Mouse (Mus musculus) forebrain, embryonic 12.5 days (tissue): Measurements from ENCODE around the gene Fgf13. TPM values are rescaled to one million over a fixed set of nuclear protein-coding genes. Genes with fewer than 3 reads are reported as not detected.

Experiments
- ATAC-seq: fragments of 200-750 bp; cut with Nextera tagmentation; 2 replicates; pipeline ENCODE4 v1.8.0; 2017; ENCODE audit warnings: moderate TSS enrichment; ENCODE audit not compliant: low FRiP score
- H3K27ac ChIP-seq: fragments of 300-500 bp; sonication (generic); 2 replicates; pipeline ENCODE4 v1.5.1; 2016; ENCODE audit warnings: mild to moderate bottlenecking
- H3K27me3 ChIP-seq: fragments of 300-500 bp; sonication (generic); 2 replicates; pipeline ENCODE4 v1.6.1; 2016; ENCODE audit warnings: mild to moderate bottlenecking
- H3K36me3 ChIP-seq: fragments of 300-500 bp; sonication (generic); replicated peaks from 2 replicates; pipeline ENCODE4 v1.6.1; 2016; ENCODE audit warnings: mild to moderate bottlenecking
- H3K4me1 ChIP-seq: fragments of 300-500 bp; sonication (generic); 2 replicates; pipeline ENCODE4 v1.6.1; 2016
- H3K4me2 ChIP-seq: fragments of 300-500 bp; sonication (generic); 2 replicates; pipeline ENCODE4 v1.6.1; 2016; ENCODE audit warnings: mild to moderate bottlenecking, moderate library complexity
- H3K4me3 ChIP-seq: fragments of 300-500 bp; sonication (generic); replicated peaks from 2 replicates; pipeline ENCODE4 v1.5.1; 2016; ENCODE audit warnings: mild to moderate bottlenecking
- H3K9ac ChIP-seq: fragments of 300-500 bp; sonication (generic); 2 replicates; pipeline ENCODE4 v1.6.1; 2016; ENCODE audit warnings: mild to moderate bottlenecking
- H3K9me3 ChIP-seq: fragments of 300-500 bp; sonication (generic); 2 replicates; pipeline ENCODE4 v1.6.1; 2016
- WGBS: fragments of 180-500 bp; shearing (Covaris S2); methylation state at CpG from one replicate; pipeline ENCODE4 v1.1.7; 2016; 5-methylcytosine and 5-hydroxymethylcytosine counted together
- polyA plus RNA-seq: library from polyadenylated mRNA; unstranded; fragments of >200 nt; fragmentation: Nextera tagmentation; extraction: Ambion mirVana; gene quantifications from 2 replicates; pipeline ENCODE4 v1.2.1, GENCODE M21; 2016

Gene Fgf13
- 55.0 and 63.6 TPM in 2 replicates for polyA plus RNA-seq

DNA sequence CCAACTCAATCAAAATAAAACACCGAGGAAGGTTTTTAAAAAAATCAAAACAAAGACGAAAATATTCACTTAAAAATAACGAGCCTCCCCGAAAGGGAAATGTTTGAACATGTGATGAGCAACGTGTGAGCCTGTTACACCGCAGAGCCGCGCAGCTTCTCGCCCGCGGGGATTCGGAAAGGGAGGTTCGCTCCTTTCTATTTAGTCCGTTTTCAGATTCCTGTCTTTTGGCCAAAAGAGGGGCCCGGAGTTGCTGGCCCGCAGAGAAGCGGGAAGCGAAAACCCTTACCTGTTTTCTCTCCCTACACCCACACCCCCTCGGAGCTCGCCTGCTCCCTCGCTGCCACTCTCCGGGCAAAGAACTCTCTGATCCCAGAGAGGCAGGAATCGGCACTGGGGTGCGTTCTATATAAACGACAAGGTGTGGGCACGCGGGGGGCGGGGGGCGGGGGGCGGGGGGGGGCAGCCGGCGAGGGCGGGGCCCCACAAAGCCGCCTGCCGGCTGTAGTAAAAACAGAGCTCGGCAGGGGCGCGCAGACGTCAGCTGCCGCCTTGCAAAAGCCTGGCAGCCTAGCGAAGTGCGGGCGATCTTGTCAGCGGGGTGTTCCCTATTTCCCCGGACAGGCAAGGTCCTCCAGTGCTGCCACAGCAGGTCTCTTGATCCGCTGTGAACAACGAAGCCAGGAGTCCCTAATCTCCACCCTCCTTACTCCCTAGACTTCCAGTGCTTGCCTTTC lies at the start of gene Fgf13:
Fgf13 (minus strand) TSS at position 377 of the 737 bp plus-strand sequence.
- peak within 1 kb of the TSS; percentile 60 for H3K4me2 ChIP-seq
- H3K4me1 ChIP-seq = no peaks in the 10 kb centered on the region
- H3K27ac ChIP-seq = peak within 1 kb of the TSS; percentile 73
- H3K9ac ChIP-seq = peak within 1 kb of the TSS; percentile 67
- peak; percentile 62 for ATAC-seq
- 19% methylated on average over 43 of the region's 47 CpGs for WGBS
- peak within 1 kb of the TSS; percentile 54 for H3K4me3 ChIP-seq
- H3K9me3 ChIP-seq = no peaks in the 10 kb centered on the region
- 0 out of 2 replicates have a peak, but pooled peaks cover 8% of the 10 kb centered on the region for H3K27me3 ChIP-seq
- H3K36me3 ChIP-seq = no peaks in the 10 kb centered on the region

DNA sequence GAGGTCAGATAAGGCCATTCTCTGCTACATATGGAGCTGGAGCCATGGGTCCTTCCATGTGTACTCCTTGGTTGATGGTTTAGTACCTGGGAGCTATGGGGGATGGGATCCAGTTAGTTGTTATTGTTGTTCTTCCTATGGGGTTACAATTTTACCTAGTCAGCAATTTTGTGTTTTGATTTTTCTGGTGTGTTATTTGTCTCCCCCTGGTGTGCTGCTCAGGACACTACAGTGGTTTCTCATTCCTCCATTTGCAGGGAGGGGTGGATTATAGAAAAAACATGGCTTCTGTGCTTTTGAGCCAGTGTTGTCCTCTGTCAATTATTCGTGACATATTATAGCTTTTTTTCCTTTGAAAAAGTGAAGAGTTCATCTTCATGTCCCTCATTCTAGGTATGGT lies 38.7 kb upstream of the Fgf13 start:
- WGBS = 60% methylated on average over 1 of the region's 1 CpGs
- Histone ChIP-seq H3K4me2 (no peak overlapping the region), H3K27ac (no peak overlapping the region), H3K36me3 (no peaks in the 10 kb centered on the region), H3K4me3 (no peak overlapping the region), H3K9ac (no peak overlapping the region), H3K27me3 (no peaks in the 10 kb centered on the region), H3K9me3 (no peaks in the 10 kb centered on the region), H3K4me1 (no peaks in the 10 kb centered on the region)
- no peak for ATAC-seq

DNA sequence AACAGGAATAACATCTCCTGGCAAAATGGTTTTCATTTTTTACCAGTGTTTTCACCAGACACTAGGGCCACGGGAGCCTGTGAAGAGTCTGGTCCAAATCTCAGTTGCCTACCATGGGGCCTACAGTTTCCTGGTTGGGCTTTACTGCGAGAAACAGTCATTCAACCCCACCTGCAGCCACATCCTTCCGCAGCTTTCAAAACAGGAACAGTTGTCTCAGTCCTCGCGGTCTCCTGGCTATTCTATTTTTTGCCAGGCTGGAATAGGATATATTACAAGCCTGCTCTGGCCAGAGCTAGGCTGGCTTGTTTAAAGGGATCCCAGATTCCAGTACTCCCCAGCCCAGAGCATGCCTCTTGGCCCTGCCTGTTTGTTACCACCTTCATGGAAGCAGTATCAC lies 21.2 kb upstream of the Fgf13 start:
- WGBS = 53% methylated on average over 5 of the region's 5 CpGs
- no peak for ATAC-seq
- Histone ChIP-seq H3K27me3 (no peaks in the 10 kb centered on the region), H3K4me2 (no peak overlapping the region), H3K36me3 (no peaks in the 10 kb centered on the region), H3K27ac (no peak overlapping the region), H3K9me3 (no peaks in the 10 kb centered on the region), H3K4me1 (no peaks in the 10 kb centered on the region), H3K9ac (no peak overlapping the region), H3K4me3 (no peak overlapping the region)

DNA sequence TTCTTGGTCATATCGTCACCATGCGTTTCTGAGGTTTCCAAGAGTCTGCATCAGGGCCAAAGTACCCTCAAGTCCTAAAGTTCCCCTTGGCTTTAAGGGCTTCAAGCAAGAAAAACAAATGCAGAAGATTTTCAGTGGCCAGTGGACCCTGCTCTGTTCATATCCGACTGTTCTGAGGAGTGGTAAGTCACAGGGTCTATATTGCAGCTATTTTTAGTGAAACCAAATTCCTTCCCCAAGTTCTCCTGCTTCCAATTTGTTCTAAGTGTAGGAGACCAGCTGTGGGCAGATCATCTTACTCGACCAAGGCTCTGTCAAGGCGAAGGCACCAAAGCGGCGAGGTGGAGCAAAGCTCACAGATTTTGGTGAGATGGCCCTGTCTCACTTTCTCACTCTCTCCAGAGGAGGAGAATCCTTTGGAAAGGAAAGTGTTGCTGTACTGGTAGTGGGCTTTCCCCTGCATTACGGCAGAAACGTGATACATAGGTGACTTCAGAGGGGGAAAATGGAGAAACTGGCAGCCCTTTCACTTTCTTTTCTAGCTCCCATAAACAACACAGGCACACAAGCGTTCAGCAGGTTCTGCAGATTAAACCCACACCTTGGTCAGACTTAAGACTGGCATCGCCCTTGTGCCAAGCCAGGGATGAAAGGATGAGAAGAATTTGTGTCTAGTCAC lies 17.8 kb upstream of the Fgf13 start:
- no peaks in the 10 kb centered on the region for H3K9me3 ChIP-seq
- WGBS = 76% methylated on average over 11 of the region's 11 CpGs
- H3K27me3 ChIP-seq = no peaks in the 10 kb centered on the region
- no peak overlapping the region for H3K9ac ChIP-seq
- H3K4me2 ChIP-seq = no peak overlapping the region
- H3K36me3 ChIP-seq = no peaks in the 10 kb centered on the region
- no peaks in the 10 kb centered on the region for H3K4me1 ChIP-seq
- no peak overlapping the region for H3K27ac ChIP-seq
- no peak for ATAC-seq
- H3K4me3 ChIP-seq = no peak overlapping the region

DNA sequence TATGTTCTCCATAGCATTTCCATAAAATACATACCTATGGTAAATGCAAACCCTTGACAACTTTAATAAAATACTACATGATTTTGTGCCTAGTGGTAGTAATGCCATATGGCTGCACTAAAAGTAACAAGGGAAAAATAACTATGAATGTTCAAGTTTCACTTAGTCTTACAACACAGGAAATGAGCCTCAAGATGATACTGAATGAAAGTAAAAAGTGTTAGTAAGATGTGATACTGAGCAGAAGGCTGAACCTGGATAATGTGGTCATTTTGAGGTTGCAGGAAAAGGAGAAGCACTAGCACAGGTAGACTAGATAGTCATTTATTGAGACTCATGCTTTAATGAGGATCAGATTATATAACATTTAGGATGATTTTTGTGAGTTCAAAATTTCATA lies 16.2 kb upstream of the Fgf13 start:
- no peaks in the 10 kb centered on the region for H3K4me1 ChIP-seq
- no peaks in the 10 kb centered on the region for H3K9me3 ChIP-seq
- H3K27ac ChIP-seq = no peak overlapping the region
- ATAC-seq = no peak
- no peaks in the 10 kb centered on the region for H3K36me3 ChIP-seq
- H3K4me3 ChIP-seq = no peak overlapping the region
- no peak overlapping the region for H3K4me2 ChIP-seq
- H3K27me3 ChIP-seq = no peaks in the 10 kb centered on the region
- H3K9ac ChIP-seq = no peak overlapping the region

DNA sequence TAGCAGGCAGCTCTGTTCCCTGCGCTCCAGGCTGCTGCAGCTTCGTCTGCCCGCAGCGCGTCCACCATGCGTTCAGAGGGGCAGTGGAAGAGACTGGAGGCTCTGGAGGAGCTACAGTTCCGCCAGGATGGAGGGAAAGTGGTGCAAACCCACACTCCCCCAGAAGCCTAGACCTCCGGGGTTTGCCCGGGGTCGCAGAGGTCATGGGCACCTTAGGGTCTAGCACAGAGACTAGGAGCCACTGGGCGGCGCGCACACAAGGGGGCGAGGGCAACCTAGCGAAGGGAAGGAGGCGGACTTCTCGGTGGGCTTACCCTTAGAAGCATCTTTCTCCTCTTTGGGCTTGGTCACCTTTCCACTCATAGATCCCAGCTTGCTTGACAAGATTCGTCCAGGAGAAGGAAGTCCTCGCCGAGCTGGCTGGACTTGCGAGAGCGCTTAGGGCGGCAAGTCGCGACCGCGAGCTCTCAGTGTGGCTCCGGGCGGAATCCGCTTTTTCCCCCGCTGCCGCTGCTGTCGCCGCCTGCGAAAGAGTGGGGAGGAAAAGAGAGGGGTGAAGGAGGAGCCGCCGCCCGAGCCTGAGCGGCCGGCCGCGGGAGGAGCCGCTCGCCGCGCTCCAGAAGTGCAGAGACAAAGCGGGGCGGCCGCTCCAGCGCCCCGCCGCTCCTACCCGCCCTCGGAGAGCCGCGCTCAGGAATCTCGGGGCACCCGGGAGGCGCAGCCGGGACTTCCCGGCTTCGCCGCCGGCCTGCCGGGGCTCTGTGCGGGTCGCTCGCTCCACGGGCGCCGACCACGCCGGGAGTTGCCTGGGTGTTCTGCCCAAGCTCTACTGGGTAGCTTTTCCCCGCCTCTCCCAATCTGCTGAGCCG lies 811 bp downstream of the Fgf13 start:
- no peaks in the 10 kb centered on the region for H3K4me1 ChIP-seq
- peak overlapping the region; percentile 73 for H3K27ac ChIP-seq
- H3K9me3 ChIP-seq = no peaks in the 10 kb centered on the region
- WGBS = 28% methylated on average over 47 of the region's 75 CpGs
- no peaks in the 10 kb centered on the region for H3K36me3 ChIP-seq
- peak overlapping the region; percentile 60 for H3K4me2 ChIP-seq
- peak overlapping the region; percentile 54 for H3K4me3 ChIP-seq
- peak; percentile 78 for ATAC-seq
- H3K9ac ChIP-seq = peak overlapping the region; percentile 67
- 0 out of 2 replicates have a peak, but pooled peaks cover 8% of the 10 kb centered on the region for H3K27me3 ChIP-seq

DNA sequence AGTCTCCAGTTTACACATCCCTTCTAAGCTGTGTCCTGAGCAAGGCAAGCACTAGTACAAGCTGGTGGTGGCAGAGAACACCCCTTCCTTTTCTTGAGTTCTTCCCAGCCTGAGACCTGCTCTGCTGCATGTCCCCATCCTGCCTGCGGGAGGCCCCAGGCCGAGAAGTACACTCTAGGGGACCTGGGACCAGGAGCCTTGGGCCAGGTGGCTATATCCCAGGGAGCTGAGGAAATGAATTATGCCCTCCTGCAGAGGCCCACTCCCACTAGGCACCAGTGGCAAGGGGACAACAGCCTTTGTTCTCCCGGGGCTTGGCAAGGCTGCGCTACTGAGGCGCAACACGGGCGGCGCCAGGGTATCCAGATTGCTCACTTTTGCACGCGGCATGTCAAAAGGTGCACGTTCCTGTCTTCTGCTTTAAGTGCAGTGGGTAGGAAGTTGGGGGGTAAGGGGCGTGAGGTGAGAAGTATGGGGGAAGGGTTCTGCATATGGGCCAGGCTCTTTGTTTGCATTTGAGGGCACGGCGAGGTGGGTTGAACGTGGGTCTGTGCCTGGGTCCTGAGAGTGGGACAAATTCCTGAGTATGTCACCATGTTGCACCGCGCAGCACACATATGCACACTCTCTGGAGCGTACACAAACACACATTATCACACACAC lies 1.7 kb downstream of the Fgf13 start:
- Histone ChIP-seq H3K9me3 (no peaks in the 10 kb centered on the region), H3K9ac (peak overlapping the region; percentile 67), H3K4me2 (peak overlapping the region; percentile 60), H3K27ac (no peak overlapping the region), H3K4me3 (peak overlapping the region; percentile 54), H3K4me1 (no peaks in the 10 kb centered on the region), H3K27me3 (0 out of 2 replicates have a peak, but pooled peaks cover 8% of the 10 kb centered on the region), H3K36me3 (no peaks in the 10 kb centered on the region)
- peak; percentile 55 for ATAC-seq
- WGBS = 31% methylated on average over 18 of the region's 18 CpGs

DNA sequence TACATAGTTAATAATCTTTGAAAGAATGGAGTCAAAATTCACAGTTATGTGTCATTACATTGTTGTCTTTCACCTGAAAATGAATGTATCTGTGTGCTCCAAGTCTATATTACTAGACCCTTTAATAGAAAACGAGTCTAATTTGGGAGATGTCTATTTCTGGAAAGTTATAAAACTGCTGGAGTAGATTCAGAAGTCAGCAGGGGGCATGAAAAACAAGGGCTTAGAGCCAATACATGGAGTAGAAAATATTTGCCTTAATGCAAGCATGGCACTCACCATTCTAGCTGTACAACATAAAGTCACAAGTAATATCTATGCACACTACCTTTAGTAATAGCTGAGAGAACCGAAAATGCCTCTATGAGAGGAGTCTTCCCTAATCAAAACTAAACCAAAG lies 19.9 kb downstream of the Fgf13 start:
- no peak overlapping the region for H3K9ac ChIP-seq
- WGBS = 81% methylated on average over 2 of the region's 2 CpGs
- H3K36me3 ChIP-seq = no peaks in the 10 kb centered on the region
- no peak for ATAC-seq
- no peaks in the 10 kb centered on the region for H3K4me1 ChIP-seq
- no peaks in the 10 kb centered on the region for H3K9me3 ChIP-seq
- no peak overlapping the region for H3K4me3 ChIP-seq
- H3K27ac ChIP-seq = no peak overlapping the region
- H3K4me2 ChIP-seq = no peak overlapping the region
- no peaks in the 10 kb centered on the region for H3K27me3 ChIP-seq

DNA sequence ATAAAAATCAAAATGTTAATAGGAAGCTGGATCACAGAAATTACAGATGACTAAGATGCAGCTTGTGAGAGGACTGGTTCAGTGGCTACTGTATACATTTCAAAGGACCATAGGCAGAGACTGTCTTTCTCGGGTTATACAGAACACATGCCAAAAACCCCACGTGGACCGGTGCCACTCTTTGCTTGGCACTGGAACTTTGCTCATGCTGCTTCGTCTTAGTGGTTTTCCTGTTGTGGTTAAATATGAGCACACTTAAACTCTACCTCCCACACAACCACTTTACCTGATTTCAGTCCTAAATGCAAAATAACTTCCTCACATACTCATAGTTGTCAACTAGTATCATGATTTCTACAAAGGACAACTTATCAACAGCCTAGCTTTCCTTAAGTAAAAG lies 59.6 kb downstream of the Fgf13 start:
- Histone ChIP-seq H3K4me3 (no peak overlapping the region), H3K4me1 (0 out of 2 replicates have a peak, but pooled peaks cover 4% of the 10 kb centered on the region), H3K9me3 (no peaks in the 10 kb centered on the region), H3K4me2 (no peak overlapping the region), H3K36me3 (no peaks in the 10 kb centered on the region), H3K27ac (no peak overlapping the region), H3K9ac (no peak overlapping the region), H3K27me3 (no peaks in the 10 kb centered on the region)
- ATAC-seq = no peak
- 81% methylated on average over 4 of the region's 4 CpGs for WGBS

DNA sequence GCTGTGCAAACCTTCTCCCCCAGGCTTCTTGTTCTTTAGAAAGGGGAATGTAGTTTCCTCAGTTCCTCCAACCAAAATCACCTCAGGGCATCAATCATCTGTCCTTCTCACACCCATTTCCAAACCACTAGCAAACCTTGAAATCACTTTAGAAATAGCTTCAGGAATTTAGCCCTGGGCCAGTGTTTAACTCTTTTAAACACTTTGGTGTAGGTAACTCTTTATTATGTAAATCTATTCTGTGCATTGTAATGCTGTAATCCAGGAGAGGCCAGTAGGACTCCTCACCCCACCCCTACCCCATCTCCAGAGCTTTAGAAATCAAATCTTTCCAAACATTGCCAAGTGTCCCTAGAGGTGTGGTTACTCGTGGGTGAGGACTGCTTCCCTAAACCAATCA lies 74.5 kb downstream of the Fgf13 start:
- no peak overlapping the region for H3K4me2 ChIP-seq
- H3K27ac ChIP-seq = no peak overlapping the region
- H3K4me3 ChIP-seq = no peak overlapping the region
- H3K4me1 ChIP-seq = no peaks in the 10 kb centered on the region
- 30% methylated on average over 1 of the region's 1 CpGs for WGBS
- no peaks in the 10 kb centered on the region for H3K27me3 ChIP-seq
- no peaks in the 10 kb centered on the region for H3K36me3 ChIP-seq
- ATAC-seq = no peak
- H3K9ac ChIP-seq = no peak overlapping the region
- H3K9me3 ChIP-seq = no peaks in the 10 kb centered on the region

DNA sequence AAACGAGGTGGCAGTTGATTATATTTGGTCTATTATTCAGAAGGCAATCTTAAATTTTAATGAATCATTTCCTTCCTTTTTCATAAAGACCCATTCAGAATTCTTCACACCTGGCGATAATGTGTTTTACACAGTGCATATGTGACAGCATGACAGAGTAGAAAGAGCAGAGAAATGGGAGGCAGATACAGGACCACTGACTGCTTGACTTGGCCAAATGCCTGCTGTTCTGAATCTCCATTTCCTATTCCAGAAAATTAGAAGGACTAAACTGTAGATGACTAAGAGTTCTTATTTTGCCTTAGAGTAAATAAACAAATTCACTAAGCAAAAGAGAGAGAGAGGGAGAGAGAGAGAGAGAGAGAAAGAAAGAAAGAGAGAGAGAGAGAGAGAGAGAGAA lies 82.4 kb downstream of the Fgf13 start:
- Histone ChIP-seq H3K4me3 (no peak overlapping the region), H3K36me3 (no peaks in the 10 kb centered on the region), H3K27ac (no peak overlapping the region), H3K9ac (no peak overlapping the region), H3K4me1 (no peaks in the 10 kb centered on the region), H3K27me3 (no peaks in the 10 kb centered on the region), H3K9me3 (no peaks in the 10 kb centered on the region), H3K4me2 (no peak overlapping the region)
- 81% methylated on average over 2 of the region's 2 CpGs for WGBS
- no peak for ATAC-seq
